Mouse (Mus musculus) lung, postnatal 25 days (tissue): ENCODE results near the gene Cend1.
"Not testable (repeated sequence)": the region's sequence is repeated elsewhere in the genome, so short reads cannot be mapped to it uniquely, and the experiment has no call there.

Source experiments
- DNase-seq: peaks from one replicate; pipeline ENCODE4 v3.0.0; 2022; ENCODE audit warnings: low spot score

Gene Cend1

DNA sequence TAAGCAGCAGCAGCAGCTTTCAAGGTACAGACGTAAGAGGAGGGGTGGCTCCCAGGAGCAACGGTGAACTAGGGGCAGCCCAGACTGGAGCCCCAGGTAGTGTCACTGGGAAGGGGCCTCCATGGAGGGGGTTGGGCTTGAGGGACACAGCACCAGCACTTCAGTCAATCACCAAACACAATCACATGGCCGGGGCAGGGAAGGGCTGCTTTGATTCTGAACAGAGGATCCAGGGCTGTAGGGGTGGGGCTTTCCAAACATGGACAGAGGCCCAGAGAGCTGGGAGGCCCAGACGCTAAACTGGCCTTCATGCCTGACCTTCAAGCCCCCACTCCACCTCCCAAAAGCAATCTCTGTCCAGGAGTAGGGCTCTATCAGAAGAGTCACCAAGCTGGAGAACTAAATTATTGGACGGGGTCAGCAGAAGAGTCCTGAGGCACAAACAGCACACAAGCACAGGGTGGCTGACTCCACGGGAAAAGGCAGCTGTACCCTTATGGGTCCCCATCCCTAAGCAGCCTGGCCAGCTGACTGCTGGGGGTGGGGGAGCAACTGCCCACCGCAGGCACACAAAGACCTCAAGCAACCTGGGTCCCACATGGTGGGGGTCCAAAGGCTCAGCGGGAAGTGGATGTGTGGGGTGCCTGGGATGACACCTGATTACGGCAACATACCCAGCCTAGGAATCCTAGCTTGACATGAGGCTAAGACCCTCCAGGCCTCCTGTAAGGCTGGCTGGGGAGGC is 721 bp upstream of the Cend1 start:
- DNase-seq, result no peak

DNA sequence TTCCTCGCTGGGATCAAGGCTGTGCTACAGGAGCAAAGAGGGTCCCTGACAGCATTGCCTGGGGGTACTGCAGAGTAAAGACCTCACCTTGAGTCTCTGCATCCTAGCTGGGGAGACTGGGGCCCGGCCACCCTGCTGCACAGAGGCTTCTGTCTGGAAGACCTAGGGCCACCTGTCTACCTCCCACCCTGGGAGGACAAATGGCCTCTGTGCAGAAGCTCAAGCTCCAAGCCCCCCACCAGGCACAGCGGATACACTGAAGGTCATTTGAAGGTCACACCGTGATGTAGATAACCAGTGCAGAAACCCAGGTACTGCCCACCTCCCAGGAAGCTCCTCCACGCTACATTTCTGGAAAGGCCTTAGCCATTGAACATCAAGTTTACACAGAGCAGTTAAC is 590 bp downstream of the Cend1 start:
- no peak for DNase-seq

GRCm38 (mm10) chr7:141426948-141427730 is 2.2 kb downstream of the Cend1 start:
- no peak for DNase-seq

DNA sequence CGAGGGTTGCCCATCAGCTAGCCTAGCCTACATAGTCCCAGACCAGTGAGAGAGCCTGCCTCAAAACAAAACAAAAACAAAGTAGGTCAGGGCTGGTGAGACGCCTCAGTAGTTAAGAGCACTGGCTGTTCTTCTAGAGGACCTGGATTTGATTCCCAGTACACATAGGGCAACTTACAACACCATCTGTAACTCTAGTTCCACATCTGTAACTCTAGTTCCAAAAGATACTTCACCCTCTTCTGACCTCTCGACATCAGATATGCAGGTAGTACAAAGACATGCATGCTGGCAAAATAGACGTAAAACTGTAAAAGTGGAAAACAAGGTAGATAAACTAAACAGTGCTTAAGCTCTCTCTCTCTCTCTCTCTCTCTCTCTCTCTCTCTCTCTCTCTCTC is 5.5 kb downstream of the Cend1 start:
- DNase-seq, result no peak

DNA sequence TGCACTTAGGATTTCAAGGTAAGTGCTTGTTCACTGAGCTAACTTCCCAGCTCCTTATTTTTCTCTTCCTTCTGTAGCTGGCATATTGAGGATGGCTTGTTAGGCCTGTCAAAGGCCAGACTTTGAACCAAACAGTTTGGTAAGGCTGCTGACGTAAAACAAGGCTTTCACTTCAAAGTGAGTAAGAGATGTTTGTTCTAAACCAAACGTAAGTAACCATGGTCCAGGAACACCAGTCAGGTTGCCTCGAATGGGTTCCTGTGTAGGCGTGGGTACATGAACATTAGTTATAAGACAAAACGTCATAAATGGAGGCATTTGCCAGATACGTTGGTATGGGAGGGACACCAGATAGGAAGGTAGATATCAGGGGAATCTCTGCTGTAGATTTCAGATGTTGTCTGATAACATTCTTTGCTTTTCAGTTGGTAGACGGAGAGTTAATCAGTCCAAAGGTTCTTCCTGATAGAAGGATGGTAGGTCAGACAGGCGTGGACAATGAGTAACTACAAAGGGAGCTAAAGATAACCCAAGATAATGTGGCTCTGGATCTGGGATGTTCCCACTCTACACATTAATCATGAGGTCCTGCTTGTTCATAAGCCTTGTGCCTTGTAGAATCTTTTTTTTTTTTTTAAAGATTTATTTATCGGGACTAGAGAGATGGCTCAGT is 9.1 kb downstream of the Cend1 start:
- no peak for DNase-seq

- no peak for DNase-seq
Observed at GRCm38 (mm10) chr7:141418970-141419369, 10.3 kb downstream of the Cend1 start.

DNA sequence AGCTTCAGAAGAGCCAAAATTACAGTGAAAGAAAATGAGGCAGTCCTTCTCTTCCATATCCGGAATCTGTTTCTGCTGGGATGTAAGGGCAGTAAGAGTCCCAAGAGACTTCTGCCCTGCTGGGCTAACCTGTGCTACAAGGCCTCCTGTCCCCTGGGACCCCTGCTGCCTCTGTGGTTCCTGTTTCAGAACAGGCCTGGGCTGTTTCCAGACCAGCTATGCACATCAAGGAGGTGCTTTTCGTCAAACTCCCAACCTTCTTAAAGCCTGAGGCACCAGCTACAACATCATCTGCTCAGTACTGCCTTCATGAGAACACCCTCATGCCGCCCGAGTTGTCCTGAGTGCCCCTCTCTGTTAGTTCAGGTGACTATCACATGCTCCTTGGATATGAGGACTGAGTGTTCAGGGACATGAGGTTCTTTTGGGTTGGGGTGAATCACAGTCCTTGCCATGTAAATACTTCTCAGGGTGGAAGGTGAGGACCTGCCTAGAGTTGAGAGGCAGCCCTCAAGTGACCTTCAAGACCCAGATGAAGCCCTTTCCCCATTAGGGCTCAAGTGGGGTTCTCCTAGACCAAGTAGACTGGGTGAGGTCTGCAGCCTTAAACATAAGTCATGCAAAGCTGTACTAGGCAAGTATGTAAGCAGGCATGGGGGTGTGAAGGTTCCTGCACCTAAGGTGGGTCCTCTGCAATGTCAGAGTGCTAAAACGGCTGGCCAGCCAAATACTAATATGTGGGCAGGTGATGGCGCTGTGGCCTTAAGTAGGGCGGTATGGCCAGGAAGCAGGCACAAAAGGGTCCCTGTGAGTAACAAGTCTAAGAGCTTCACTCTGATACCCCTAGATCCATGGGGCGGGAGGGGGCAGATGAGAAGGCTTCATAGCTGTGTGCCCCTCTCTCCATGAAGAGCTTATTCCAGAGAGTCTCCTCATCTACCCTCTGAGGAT is 11.3 kb downstream of the Cend1 start:
- no peak for DNase-seq

DNA sequence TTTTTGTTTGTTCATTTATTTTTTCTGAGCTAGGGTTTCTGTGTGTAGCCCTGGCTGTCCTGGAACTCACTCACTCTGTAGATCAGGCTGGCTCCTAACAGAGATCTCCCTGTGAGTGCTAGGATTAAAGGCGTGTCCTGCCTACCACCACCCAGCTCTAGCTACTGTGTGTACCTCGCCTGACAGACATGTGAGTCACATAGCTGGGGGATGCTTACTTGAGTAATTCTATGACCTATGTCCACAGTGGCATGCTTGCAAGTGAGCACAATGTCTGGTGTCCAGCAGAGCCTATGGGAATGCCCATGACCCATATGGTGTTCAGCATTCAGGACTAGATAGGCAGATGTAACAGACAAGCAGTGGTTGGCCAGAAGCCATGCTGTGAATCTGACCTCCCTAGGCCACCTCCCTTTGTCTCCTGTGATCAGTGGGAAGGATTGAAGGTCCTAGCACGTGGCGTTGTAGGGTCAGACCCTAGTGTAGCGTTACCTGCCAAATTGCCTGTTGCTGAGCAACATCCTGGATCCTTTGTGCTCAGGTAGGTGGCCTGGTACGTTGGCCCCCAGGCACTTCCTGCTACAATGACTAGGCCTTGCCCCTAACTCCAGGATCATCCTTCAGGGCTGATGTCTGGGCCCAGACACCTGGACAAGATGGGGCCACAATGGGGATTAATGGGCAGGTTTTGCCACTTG is 13.0 kb downstream of the Cend1 start:
- no peak for DNase-seq

- peak; percentile 99 for DNase-seq
Observed at GRCm38 (mm10) chr7:141413809-141414584, 15.3 kb downstream of the Cend1 start, which contains the start of gene Gatd1. Gatd1 (minus strand) TSS chr7:141414136.

DNA sequence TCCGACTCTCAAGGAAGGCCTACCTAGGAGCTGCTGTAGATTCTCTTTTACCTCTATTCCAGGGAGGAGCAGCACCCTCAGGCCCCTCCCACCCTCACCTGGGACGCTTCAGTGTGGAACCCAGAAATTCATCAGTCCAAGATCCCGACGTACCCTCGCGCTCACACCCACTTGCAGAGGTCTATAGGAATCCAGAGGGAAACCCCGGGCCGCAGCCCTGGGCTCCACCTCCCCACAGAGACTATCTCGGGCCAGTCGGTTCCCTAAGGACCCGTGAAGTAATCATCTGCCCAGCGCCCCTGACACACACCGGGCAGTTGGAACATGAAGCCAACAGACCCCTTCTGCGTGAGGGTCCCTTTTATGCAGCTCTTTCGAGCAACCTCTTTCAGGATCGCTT is 16.0 kb downstream of the Cend1 start:
- no peak for DNase-seq

GRCm38 (mm10) chr7:141411667-141412066 is 17.6 kb downstream of the Cend1 start:
- DNase-seq, result no peak

DNA sequence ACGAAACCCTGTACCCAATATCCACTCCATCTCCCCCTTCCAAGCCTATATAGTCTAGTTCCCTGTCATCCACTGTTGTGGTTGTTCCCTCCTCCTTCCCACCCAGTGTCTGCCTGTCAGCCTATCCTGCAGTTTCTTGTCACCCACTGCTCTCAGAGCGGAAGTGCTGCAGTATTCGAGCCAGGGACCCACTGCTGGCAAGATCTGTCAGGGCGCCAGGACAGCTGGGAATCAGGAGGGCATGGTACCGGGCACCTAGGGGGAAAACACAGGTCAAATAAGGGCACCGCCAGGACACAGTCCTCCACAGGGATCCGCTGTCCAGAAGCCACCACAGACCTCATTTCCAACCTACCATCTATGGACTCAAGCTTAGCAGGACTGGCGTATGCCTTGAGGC is 18.7 kb downstream of the Cend1 start:
- DNase-seq, result no peak

DNA sequence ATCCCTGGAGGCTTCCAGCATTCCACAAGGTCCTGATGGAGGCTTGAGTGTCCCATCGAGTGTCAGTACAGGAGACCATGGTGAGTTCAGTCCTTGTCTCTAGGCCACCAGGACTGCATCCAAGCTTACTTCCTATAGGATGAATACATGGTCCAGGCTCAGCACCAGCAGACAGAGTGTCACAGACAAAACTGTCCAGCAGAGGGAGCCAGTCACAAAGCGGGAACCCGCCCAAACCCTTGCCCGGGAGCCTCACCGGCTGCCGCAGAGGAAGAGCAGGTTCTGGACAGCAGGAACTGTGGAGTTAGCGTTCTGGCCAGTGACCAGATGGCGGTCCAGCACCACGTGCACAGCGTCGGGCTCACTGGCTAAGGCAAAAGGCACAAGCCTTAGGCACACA is 20.5 kb downstream of the Cend1 start:
- DNase-seq, result peak; percentile 88

DNA sequence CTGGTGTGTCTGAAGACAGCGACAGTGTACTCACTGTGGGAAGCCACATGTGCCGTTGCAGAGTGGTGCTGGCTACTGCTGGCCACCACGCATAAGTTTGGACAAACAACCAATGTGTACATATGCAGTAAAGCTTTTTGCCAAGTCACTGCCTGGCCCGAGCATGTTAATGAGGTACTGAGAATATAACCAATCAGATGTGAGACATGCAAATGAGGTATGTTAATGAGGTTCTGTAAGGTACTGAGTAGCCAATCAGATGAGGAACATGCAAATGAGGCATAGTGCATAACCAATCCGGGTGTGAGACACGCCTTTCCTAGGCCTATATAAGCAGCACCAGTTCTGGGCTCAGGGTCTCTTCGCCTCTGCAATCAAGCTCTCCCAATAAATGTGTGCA is 21.6 kb downstream of the Cend1 start:
- not testable (repeated sequence) for DNase-seq

GRCm38 (mm10) chr7:141405466-141405865 is 23.8 kb downstream of the Cend1 start:
- no peak for DNase-seq

DNA sequence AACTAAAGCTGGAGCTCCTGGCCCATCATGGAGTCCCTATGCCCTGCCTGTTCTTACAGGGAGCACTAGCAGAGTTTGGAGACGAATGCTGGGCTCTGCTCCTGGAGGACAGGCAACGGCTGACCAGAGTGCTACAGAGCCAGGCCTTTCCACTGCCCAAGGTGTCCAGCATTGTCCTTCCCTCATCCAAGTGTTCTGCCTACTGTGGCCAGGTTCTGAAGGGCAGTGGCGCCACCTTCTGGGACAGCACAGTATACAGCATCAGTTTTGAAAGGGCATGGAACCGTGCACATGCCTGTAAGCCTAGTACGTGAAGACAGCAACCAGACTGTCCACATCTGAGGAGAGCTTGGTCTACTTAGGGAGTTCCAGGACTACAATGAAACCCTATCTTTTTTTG is 26.0 kb downstream of the Cend1 start:
- DNase-seq, result peak; percentile 63

DNA sequence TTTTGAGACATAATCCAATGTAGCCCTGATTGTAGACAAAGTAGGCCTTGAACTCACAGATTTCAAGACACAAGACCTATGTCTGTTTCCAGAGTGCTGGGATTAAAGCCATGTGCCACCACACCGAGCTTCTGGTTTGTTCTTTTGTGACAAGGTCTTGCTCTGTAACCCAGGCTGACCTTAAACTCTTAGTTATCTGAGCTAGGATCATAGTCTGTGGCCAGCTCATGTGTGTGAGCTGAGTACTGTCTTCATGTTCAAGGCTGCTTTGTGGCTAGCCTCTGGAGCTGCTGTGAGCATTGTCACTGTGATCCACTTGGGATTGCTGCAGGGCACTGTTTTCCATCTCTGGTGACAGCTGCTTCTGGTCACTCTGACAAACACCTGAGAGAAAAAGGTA is 33.9 kb downstream of the Cend1 start:
- no peak for DNase-seq

DNA sequence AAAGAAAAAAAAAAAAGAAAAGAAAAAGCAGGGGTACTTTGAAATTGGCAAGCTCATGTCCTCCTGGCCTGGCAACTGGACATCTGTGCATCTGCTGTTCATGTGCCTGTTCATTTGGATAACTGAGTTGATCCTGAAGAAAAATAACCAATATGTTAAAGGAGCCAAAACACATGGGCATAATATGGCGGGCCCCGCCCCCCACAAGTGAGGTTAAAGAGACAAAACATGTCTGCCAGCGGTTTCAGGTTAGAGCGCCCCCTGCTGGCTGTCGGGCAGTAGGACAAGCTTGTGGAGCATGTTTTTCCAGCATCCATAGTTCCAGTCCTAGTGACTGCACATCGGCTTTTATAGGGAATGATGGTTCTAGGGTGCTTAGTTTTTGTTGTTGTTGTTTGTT is 34.5 kb downstream of the Cend1 start:
- DNase-seq, result peak; percentile 63

DNA sequence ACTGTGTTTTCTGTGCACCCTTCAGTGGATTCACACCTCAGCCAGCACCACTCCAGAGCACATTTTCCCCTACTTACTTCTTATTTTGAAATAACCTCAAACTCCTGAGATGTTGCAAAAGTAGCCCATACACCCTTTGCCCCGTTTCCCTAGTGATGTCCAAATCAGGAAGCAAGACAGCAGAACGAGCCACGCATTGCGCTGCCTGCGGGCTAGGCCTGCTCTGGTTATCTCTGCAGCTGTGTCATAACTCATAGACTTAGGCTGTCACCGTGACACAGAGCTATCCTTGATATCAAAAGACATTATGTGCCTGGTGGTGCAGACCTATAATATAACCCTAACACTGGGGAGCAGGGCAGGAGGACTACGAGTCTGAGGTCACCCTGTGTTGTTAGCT is 35.1 kb downstream of the Cend1 start:
- no peak for DNase-seq

GRCm38 (mm10) chr7:141392552-141393222 is 36.6 kb downstream of the Cend1 start:
- peak; percentile 38 for DNase-seq
